Comparison of ENCODE assay signal across 29 mouse cellular contexts in the genomic region with DNA sequence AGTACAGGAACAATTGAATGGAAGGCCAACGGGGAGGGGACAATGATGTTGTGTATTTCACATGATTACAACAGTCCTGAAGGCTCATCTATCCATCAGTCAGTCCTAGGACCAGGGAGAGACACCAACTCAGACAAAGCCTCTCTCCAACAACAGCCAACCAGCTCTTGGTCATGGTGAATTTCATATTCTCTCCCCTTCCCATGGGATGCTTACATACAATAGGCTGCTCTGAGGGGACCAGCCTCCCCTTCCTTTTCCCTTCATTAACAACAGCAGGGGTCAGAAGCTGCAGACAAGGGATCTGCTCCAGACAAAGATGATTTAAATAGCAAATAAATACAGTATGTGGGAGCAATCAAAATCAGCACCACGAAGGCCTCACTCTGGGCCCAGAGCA. TPM values are rescaled to one million over a fixed set of nuclear protein-coding genes. Genes with fewer than 3 reads are reported as not detected.
A peak's percentile ranks its signal among the peaks of the same experiment; 100 is the strongest.
DNase-seq lines count a peak whose midpoint lies in the region; ATAC-seq and TF ChIP-seq lines count a peak whose summit lies in the region.
"Had no signal": no experiment of that assay in that cellular context is flagged by ENCODE, and none has a peak within 500 bp of the region (broad histone marks: within the 10 kb centered on the region; RNA-seq: fewer than 3 reads in every experiment).

No protein-coding gene starts in this region.

- no peaks in the 10 kb centered on the region for H3K36me3 ChIP-seq in hindbrain, embryonic 11.5 days (ENCODE audit: control insufficient read depth, insufficient read depth, low read length)
- H3K36me3 ChIP-seq in hindbrain, postnatal 0 days (ENCODE audit: insufficient read depth, low read length), result no peaks in the 10 kb centered on the region
- no peaks in the 10 kb centered on the region for H3K36me3 ChIP-seq in midbrain, embryonic 12.5 days
- H3K36me3 ChIP-seq in midbrain, embryonic 15.5 days (replicated peaks), result no peaks in the 10 kb centered on the region
- no peaks in the 10 kb centered on the region for H3K36me3 ChIP-seq in embryonic facial prominence, embryonic 13.5 days
- H3K36me3 ChIP-seq: embryonic facial prominence, embryonic 15.5 days; G1E; heart, embryonic 13.5 days; liver, embryonic 13.5 days; neural tube, embryonic 12.5 days; stomach, embryonic 15.5 days had no signal

- no peaks in the 10 kb centered on the region for H3K9me3 ChIP-seq in hindbrain, embryonic 11.5 days (ENCODE audit: control insufficient read depth, low read length)
- no peaks in the 10 kb centered on the region for H3K9me3 ChIP-seq in hindbrain, postnatal 0 days (ENCODE audit: low read length)
- H3K9me3 ChIP-seq in midbrain, embryonic 12.5 days, result no peaks in the 10 kb centered on the region
- no peaks in the 10 kb centered on the region for H3K9me3 ChIP-seq in midbrain, embryonic 15.5 days
- no peaks in the 10 kb centered on the region for H3K9me3 ChIP-seq in embryonic facial prominence, embryonic 13.5 days
- H3K9me3 ChIP-seq: embryonic facial prominence, embryonic 15.5 days; heart, embryonic 13.5 days; liver, embryonic 13.5 days; neural tube, embryonic 12.5 days; stomach, embryonic 15.5 days had no signal

- 0 out of 2 replicates have a peak, but pooled peaks cover 2% of the 10 kb centered on the region for H3K4me1 ChIP-seq in hindbrain, embryonic 11.5 days (replicated peaks; ENCODE audit: control insufficient read depth, insufficient read depth, low read length)
- H3K4me1 ChIP-seq in hindbrain, postnatal 0 days (ENCODE audit: insufficient read depth, low read length), result peaks cover 5% of the 10 kb centered on the region; the same call in 1 of the 2 replicates
- peaks cover 9% of the 10 kb centered on the region for H3K4me1 ChIP-seq in midbrain, embryonic 12.5 days
- H3K4me1 ChIP-seq in midbrain, embryonic 15.5 days, result no peaks in the 10 kb centered on the region
- H3K4me1 ChIP-seq in cortical plate, adult 2 months (ENCODE audit: control insufficient read depth, insufficient read depth, low read length), result peaks cover 3% of the 10 kb centered on the region
- H3K4me1 ChIP-seq in embryonic facial prominence, embryonic 13.5 days, result peaks cover 11% of the 10 kb centered on the region
- H3K4me1 ChIP-seq: heart, embryonic 13.5 days; liver, embryonic 13.5 days; neural tube, embryonic 12.5 days; stomach, embryonic 15.5 days had no signal

- peak; percentile 50 for DNase-seq in hindbrain, embryonic 11.5 days (ENCODE audit: low spot score)
- DNase-seq in hindbrain, postnatal 0 days (ENCODE audit: low spot score), result no peak
- DNase-seq in gastrocnemius, postnatal 36 days, result no peak
- DNase-seq: adrenal gland, adult 8-10 months; B cell, adult 2 months; cerebellum, adult 8-10 months; cerebellum, postnatal 36 days; gastrocnemius, postnatal 10 days; heart, adult 18-20 months; heart, postnatal 14 days; kidney, postnatal 25 days; liver, embryonic 13.5 days; lung, adult 2 months; lung, postnatal 14 days; thymus, postnatal 4 days had no signal

- H3K27me3 ChIP-seq in hindbrain, embryonic 11.5 days (ENCODE audit: control insufficient read depth, insufficient read depth, low read length), result no peaks in the 10 kb centered on the region
- no peaks in the 10 kb centered on the region for H3K27me3 ChIP-seq in hindbrain, postnatal 0 days (ENCODE audit: insufficient read depth, low read length)
- H3K27me3 ChIP-seq in midbrain, embryonic 12.5 days, result no peaks in the 10 kb centered on the region
- no peaks in the 10 kb centered on the region for H3K27me3 ChIP-seq in midbrain, embryonic 15.5 days (replicated peaks)
- H3K27me3 ChIP-seq in embryonic facial prominence, embryonic 13.5 days, result no peaks in the 10 kb centered on the region
- H3K27me3 ChIP-seq: CH12.LX; embryonic facial prominence, embryonic 15.5 days; heart, embryonic 13.5 days; liver, embryonic 13.5 days; neural tube, embryonic 12.5 days; stomach, embryonic 15.5 days had no signal

- peak overlapping the region; percentile 24 for H3K27ac ChIP-seq in hindbrain, embryonic 11.5 days (ENCODE audit: low read depth, low read length)
- no peak overlapping the region for H3K27ac ChIP-seq in hindbrain, postnatal 0 days
- H3K27ac ChIP-seq in midbrain, embryonic 12.5 days (replicated peaks), result peak overlapping the region; percentile 35; the same call in 1 of the 2 replicates
- no peak overlapping the region for H3K27ac ChIP-seq in midbrain, embryonic 15.5 days
- H3K27ac ChIP-seq in cortical plate, adult 2 months (ENCODE audit: insufficient read depth, low read length), result peak overlapping the region; percentile 86
- peak overlapping the region; percentile 48; the same call in 1 of the 2 replicates for H3K27ac ChIP-seq in embryonic facial prominence, embryonic 13.5 days
- H3K27ac ChIP-seq: heart, embryonic 13.5 days; liver, embryonic 13.5 days; neural tube, embryonic 12.5 days; stomach, embryonic 15.5 days had no signal

- intact Hi-C loops in gastrocnemius, postnatal 36 days (cut with DNase I), result no loop called here

- TF ChIP-seq POLR2A in cortical plate, adult 2 months (IDR thresholded peaks at IDR 0.05; ENCODE audit: extremely low read depth, insufficient read depth, low read length), result no peak

- H3K4me2 ChIP-seq in hindbrain, embryonic 11.5 days (replicated peaks; ENCODE audit: low read depth, low read length), result no peak overlapping the region
- H3K4me2 ChIP-seq in hindbrain, postnatal 0 days (ENCODE audit: low read depth, low read length), result no peak overlapping the region
- no peak overlapping the region for H3K4me2 ChIP-seq in midbrain, embryonic 12.5 days (replicated peaks)
- H3K4me2 ChIP-seq in midbrain, embryonic 15.5 days, result no peak overlapping the region
- no peak overlapping the region for H3K4me2 ChIP-seq in embryonic facial prominence, embryonic 13.5 days
- H3K4me2 ChIP-seq: embryonic facial prominence, embryonic 15.5 days; heart, embryonic 13.5 days; liver, embryonic 13.5 days; neural tube, embryonic 12.5 days; stomach, embryonic 15.5 days had no signal

- TF ChIP-seq CTCF in hindbrain, postnatal 0 days (IDR thresholded peaks at IDR 0.05; ENCODE audit: low read depth), result no peak
- no peak for TF ChIP-seq CTCF in cortical plate, adult 2 months (IDR thresholded peaks at IDR 0.05; ENCODE audit: extremely low read depth, insufficient read depth, low read length)

- H3K9ac ChIP-seq in hindbrain, embryonic 11.5 days (ENCODE audit: low read depth, low read length), result no peak overlapping the region
- no peak overlapping the region for H3K9ac ChIP-seq in hindbrain, postnatal 0 days (replicated peaks; ENCODE audit: low read length)
- H3K9ac ChIP-seq in midbrain, embryonic 12.5 days (replicated peaks), result no peak overlapping the region
- H3K9ac ChIP-seq in midbrain, embryonic 15.5 days, result no peak overlapping the region
- H3K9ac ChIP-seq in embryonic facial prominence, embryonic 13.5 days, result no peak overlapping the region
- H3K9ac ChIP-seq: embryonic facial prominence, embryonic 15.5 days; heart, embryonic 13.5 days; liver, embryonic 13.5 days; neural tube, embryonic 12.5 days; stomach, embryonic 15.5 days had no signal

- H3K4me3 ChIP-seq in hindbrain, embryonic 11.5 days (ENCODE audit: low read depth, low read length), result no peak overlapping the region
- no peak overlapping the region for H3K4me3 ChIP-seq in hindbrain, postnatal 0 days (ENCODE audit: low read length)
- no peak overlapping the region for H3K4me3 ChIP-seq in midbrain, embryonic 12.5 days
- H3K4me3 ChIP-seq in midbrain, embryonic 15.5 days, result no peak overlapping the region
- no peak overlapping the region for H3K4me3 ChIP-seq in cortical plate, adult 2 months (ENCODE audit: insufficient read depth, low read length)
- no peak overlapping the region for H3K4me3 ChIP-seq in embryonic facial prominence, embryonic 13.5 days
- H3K4me3 ChIP-seq: embryonic facial prominence, embryonic 15.5 days; heart, embryonic 13.5 days; liver, embryonic 13.5 days; neural tube, embryonic 12.5 days; stomach, embryonic 15.5 days had no signal

- WGBS in hindbrain, embryonic 11.5 days, result 21% methylated on average over 2 of the region's 2 CpGs
- WGBS in hindbrain, postnatal 0 days, result 7% methylated on average over 2 of the region's 2 CpGs
- 31% methylated on average over 2 of the region's 2 CpGs for WGBS in midbrain, embryonic 12.5 days
- 15% methylated on average over 2 of the region's 2 CpGs for WGBS in midbrain, embryonic 15.5 days
- 37% methylated on average over 2 of the region's 2 CpGs for WGBS in embryonic facial prominence, embryonic 13.5 days

- peak; percentile 78 for ATAC-seq in hindbrain, embryonic 11.5 days (ENCODE audit: low FRiP score)
- ATAC-seq in hindbrain, postnatal 0 days, result no peak
- ATAC-seq in midbrain, embryonic 12.5 days (ENCODE audit: low FRiP score, low read depth), result 0 out of 2 replicates have a peak, but pooled peaks have one; percentile 23
- ATAC-seq in midbrain, embryonic 15.5 days (replicated peaks), result no peak
- no peak for ATAC-seq in embryonic facial prominence, embryonic 13.5 days (ENCODE audit: insufficient number of reproducible peaks, insufficient read depth, low FRiP score, low TSS enrichment, low read depth)
- ATAC-seq: activated CD4-positive, CD25-positive, alpha-beta regulatory T cell, adult 4 months; forebrain, embryonic 14.5 days; intestine, postnatal 0 days had no signal

RNA-seq across cellular contexts. Expression of a gene that starts 57.4 kb away (rescaled TPM):
- 9.6 and 10.0 TPM in 2 replicates for polyA plus RNA-seq in hindbrain, embryonic 11.5 days (2014; fragmentation: Nextera tagmentation; extraction: Ambion mirVana)
- total RNA-seq in hindbrain, postnatal 0 days (2014; rRNA removed), result 37.7 and 38.7 TPM in 2 replicates
- polyA plus RNA-seq in hindbrain, postnatal 0 days (2015; fragmentation: Nextera tagmentation; extraction: Ambion mirVana), result 11.3 and 11.6 TPM in 2 replicates
- 12.1 and 12.7 TPM in 2 replicates for polyA plus RNA-seq in midbrain, embryonic 12.5 days (2016; fragmentation: Nextera tagmentation; extraction: Ambion mirVana)
- 15.4 and 17.0 TPM in 2 replicates for polyA plus RNA-seq in midbrain, embryonic 15.5 days (2015; fragmentation: Nextera tagmentation; extraction: Ambion mirVana)
- 58.6 and 62.6 TPM in 2 replicates for polyA plus RNA-seq in cortical plate, adult 2 months (2012; rRNA removed)
- 6.5 and 8.8 TPM in 2 replicates for polyA plus RNA-seq in embryonic facial prominence, embryonic 13.5 days (2015; fragmentation: Nextera tagmentation; extraction: Ambion mirVana)
- total RNA-seq in gastrocnemius, postnatal 36 days (2021), result 1 to 10 TPM; 1.6 to 1.9 TPM
- total RNA-seq: CH12.LX; monocyte, adult 5-6 weeks had no signal
- polyA plus RNA-seq: G1E had no signal

Comparison
In these comparisons a context has a peak if more than half of its experiments do, and no peak if none do; other contexts are left out.
1. ATAC-seq: peak in hindbrain, embryonic 11.5 days (single experiment) and midbrain, embryonic 12.5 days (single experiment); none in hindbrain, postnatal 0 days (single experiment), midbrain, embryonic 15.5 days (single experiment) and embryonic facial prominence, embryonic 13.5 days (single experiment).
2. H3K27ac ChIP-seq: peak in hindbrain, embryonic 11.5 days (single experiment), midbrain, embryonic 12.5 days (single experiment), cortical plate, adult 2 months (single experiment) and embryonic facial prominence, embryonic 13.5 days (single experiment); none in hindbrain, postnatal 0 days (single experiment) and midbrain, embryonic 15.5 days (single experiment).